Mouse (Mus musculus) ES-CJ7 (cell line): ENCODE measurements around the gene Rlbp1.

Experiments
- DNase-seq: peaks from one replicate; pipeline ENCODE4 v3.0.0; 2011; ENCODE audit warnings: low read depth, low spot score

The Rlbp1 gene

DNA sequence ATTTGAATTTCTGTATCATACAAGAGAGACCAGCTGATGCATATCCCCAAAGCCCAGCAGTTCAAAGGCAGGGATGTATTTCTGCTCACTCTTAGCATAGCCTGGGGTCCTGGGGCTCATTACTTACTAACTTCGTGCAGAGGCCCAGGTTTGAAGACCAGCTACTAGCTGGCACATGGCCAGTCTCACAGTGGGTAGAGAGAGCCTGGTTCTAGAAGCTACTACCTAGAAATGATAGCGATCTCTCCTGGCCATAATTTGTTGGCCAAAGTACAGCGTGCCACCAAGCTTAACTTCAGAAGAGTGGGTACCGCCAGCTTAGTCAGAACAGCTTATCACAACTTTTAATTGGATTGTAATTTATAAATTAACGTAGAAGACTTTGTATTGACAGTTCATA, 58.1 kb downstream of the Rlbp1 start:
- DNase-seq, result no peak
